8 mouse cellular contexts compared by ENCODE assay signal in the genomic region with DNA sequence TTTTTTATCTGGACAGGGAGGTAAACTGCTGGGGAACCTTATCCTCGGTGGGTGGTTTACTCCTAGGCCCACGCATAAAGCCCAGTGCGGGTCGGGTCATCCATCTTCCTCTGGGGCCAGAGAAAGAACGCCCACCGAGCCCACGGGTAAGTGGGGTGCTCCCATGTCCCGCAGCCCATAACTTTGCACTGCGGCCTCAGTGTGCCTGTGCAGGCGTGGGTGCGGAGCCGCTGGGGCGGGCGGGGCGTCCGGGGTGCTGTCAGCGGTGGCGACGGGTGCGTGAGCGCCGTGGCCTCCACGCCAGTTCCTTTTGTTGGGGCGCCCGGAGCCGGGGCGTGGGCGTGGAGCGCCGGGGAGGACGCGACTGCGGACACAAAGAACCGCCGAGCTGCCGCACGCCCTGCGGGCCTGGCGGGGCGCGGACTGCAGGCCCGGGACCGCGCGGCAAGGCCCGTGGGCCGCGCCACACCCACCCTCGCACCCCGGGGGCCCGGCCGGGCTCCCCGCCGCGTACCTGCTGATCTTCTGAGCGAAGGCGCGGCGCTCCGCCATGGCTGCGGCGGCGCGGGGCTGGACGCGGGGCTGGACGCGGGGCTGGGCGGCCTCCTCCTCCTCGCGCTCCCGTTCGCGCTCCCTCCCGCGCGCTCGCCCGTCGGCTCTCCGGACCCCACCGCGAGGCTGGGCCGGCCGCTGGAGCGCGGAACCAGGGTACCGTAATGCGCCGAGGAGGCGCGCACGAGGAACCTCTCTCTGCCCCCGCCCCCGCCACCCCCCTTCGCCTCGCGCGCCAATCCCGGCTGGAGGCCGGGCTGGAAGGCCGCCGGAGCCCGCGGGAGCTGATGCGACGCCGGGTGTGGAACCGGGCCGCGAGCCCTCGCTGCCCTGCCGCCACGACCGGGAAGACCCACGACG. TPM values are rescaled to one million over a fixed set of nuclear protein-coding genes. Genes with fewer than 3 reads are reported as not detected.
DNase-seq lines count a peak whose midpoint lies in the region; ATAC-seq lines count a peak whose summit lies in the region.

A gene (minus strand): TSS at position 705 of the 912 bp plus-strand sequence.

- under 1% methylated on average over 114 of the region's 117 CpGs for WGBS in hindbrain, embryonic 10.5 days
- under 1% methylated on average over 91 of the region's 117 CpGs for WGBS in lung, embryonic 15.5 days

- H3K27ac ChIP-seq in hindbrain, embryonic 10.5 days = peak within 1 kb of the TSS; percentile 99
- H3K27ac ChIP-seq in lung, embryonic 15.5 days = peak within 1 kb of the TSS; percentile 73

- peaks cover 14% of the 10 kb centered on the region for H3K27me3 ChIP-seq in hindbrain, embryonic 10.5 days (ENCODE audit: insufficient read depth, poor library complexity, severe bottlenecking)
- H3K27me3 ChIP-seq in lung, embryonic 15.5 days = no peaks in the 10 kb centered on the region

- H3K9ac ChIP-seq in lung, embryonic 15.5 days = peak within 1 kb of the TSS; percentile 89

- peak; percentile 87 for DNase-seq in R1 (ENCODE audit: low read depth, low spot score)
- DNase-seq in cerebellum, postnatal 14 days = peak; percentile 89 to 90
- DNase-seq in frontal cortex, postnatal 10 days (ENCODE audit: low spot score in 2 of 2) = peak; percentile 52 to 75
- peak; percentile 92 for DNase-seq in hindbrain, embryonic 10.5 days (ENCODE audit: low spot score)
- peak; percentile 16 for DNase-seq in layer of hippocampus, adult 9-10 months (ENCODE audit: low spot score)
- peak; percentile 82 for DNase-seq in ovary, postnatal 14 days (ENCODE audit: low spot score)
- peak; percentile 14 for DNase-seq in thymus, postnatal 25 days

- H3K4me3 ChIP-seq in hindbrain, embryonic 10.5 days = peak within 1 kb of the TSS; percentile 97
- peak within 1 kb of the TSS; percentile 87 for H3K4me3 ChIP-seq in lung, embryonic 15.5 days

- H3K36me3 ChIP-seq in hindbrain, embryonic 10.5 days = no peaks in the 10 kb centered on the region
- no peaks in the 10 kb centered on the region for H3K36me3 ChIP-seq in lung, embryonic 15.5 days

- peak within 1 kb of the TSS; percentile 85 for H3K4me2 ChIP-seq in lung, embryonic 15.5 days

- ATAC-seq in lung, embryonic 15.5 days (ENCODE audit: borderline replicate concordance, extremely low read depth, low FRiP score, low TSS enrichment) = peak; percentile 95

- H3K4me1 ChIP-seq in hindbrain, embryonic 10.5 days (replicated peaks) = peaks cover 46% of the 10 kb centered on the region
- H3K4me1 ChIP-seq in lung, embryonic 15.5 days = peaks cover 48% of the 10 kb centered on the region

- no peaks in the 10 kb centered on the region for H3K9me3 ChIP-seq in hindbrain, embryonic 10.5 days
- no peaks in the 10 kb centered on the region for H3K9me3 ChIP-seq in lung, embryonic 15.5 days

RNA-seq across cellular contexts. Expression of the gene that starts here (rescaled TPM):
- polyA plus RNA-seq in hindbrain, embryonic 10.5 days (2016; fragmentation: Nextera tagmentation; extraction: Ambion mirVana) = 74.6 TPM in 2 replicates
- polyA plus RNA-seq in lung, embryonic 15.5 days (2015; fragmentation: Nextera tagmentation; extraction: Ambion mirVana) = 48.7 and 50.4 TPM in 2 replicates

Comparison
In these comparisons a context has a peak if more than half of its experiments do, and no peak if none do; other contexts are left out.
1. Peak in every context shown above with its lines: DNase-seq, ATAC-seq, H3K4me3 ChIP-seq and H3K27ac ChIP-seq.
2. DNase-seq: peak in every context shown above with its lines; median percentile 92 in hindbrain, embryonic 10.5 days; 90 in cerebellum, postnatal 14 days; 87 in R1; 82 in ovary, postnatal 14 days; 64 in frontal cortex, postnatal 10 days; 16 in layer of hippocampus, adult 9-10 months; 14 in thymus, postnatal 25 days.